Mouse (Mus musculus): ENCODE data around the gene Gp6.
"Not testable (repeated sequence)": the region's sequence is repeated elsewhere in the genome, so short reads cannot be mapped to it uniquely, and the experiment has no call there.

Gene Gp6

DNA sequence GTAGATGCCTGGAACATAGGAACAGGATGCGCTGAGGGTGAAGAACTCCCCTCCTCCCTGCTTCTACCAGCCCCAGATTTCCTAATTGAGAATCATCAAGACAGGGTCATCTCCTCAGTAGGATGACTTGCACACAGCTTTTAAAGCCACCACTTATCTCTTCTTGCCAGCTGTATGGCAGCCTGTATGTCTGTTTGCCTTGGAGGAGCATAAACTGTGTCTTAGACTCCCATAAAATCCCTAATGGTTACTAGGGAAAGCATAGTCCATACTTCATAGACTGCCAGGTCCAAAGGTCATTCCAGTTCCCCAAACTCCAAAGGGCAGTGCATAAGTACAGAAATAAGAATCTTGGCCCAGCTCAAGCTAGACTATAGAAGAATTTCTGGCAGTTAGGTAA lies at the start of gene Gp6:
Gp6 (minus strand) TSS at position 15 of the 400 bp plus-strand sequence.
- no peak for DNase-seq (ENCODE audit: low spot score in 2 of 2)

DNA sequence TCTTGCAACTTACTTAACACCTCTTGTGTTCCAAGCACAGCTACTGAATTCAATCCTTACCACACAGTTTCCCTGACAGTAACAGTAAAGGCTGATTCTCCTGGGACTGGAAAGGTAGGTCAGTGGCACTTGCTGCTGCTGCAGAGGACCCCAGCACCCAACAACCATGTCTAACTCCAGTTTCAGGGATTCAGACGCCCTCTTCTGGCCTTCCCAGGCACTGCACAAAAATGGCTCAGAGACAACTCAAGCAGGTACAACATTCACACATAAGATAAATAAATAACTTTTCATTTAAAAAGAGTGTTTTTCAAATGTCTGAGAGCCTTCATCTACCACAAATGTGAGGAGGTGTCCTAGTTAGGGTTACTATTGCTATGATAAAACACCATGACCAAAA lies 49.6 kb upstream of the Gp6 start:
- DNase-seq (ENCODE audit: low spot score in 2 of 2), result no peak

DNA sequence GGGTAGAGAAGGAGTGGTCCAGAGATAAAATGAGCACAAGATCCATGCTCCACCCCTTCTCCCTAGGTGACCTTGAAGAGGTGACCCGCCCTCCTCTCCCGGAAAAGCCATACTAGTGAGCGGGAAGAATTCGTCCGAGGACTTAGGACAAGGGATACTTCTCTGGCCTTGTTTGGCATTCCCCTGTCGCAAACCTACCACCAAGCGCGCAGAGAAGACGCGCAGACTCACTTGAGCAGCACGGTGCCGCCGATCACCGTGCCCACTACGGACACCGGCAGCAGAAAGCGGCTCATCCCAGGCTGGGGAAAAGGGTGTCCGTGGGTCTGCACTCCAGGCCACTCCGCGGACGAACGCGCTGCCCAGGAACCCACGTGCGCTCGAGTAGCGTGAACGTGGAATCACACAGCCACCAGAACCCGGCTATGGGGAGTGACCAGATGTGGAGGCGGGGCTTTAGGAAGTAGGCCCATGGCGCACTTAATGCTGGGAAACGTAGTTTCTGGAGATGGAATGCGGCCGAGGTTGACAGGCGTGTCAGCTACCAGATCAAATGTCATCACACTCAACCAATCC lies 47.8 kb upstream of the Gp6 start, which contains the start of gene Rdh13:
Rdh13 (minus strand) TSS at position 434 of the 576 bp plus-strand sequence.
- DNase-seq (ENCODE audit: low spot score in 2 of 2), result peak; percentile 81 to 92

DNA sequence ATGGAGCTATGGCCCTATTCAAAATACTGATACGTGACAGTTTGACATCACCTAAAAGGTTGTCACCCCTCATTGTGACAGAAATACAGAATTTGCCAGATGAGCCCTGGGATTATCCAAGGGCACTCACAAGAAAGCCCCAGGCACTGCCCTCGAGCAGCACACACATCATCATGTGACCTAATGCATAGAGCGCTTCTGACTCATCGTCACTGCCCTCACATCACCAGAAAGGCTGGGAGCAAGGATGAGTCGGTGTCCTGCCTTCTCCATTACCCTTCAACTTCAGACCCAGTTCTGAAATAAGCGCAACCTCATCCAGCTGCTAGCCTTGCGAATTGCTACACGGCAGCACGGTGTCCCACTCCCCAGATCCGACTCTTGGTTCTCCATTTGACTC lies 43.0 kb upstream of the Gp6 start:
- DNase-seq (ENCODE audit: low spot score in 2 of 2), result no peak

DNA sequence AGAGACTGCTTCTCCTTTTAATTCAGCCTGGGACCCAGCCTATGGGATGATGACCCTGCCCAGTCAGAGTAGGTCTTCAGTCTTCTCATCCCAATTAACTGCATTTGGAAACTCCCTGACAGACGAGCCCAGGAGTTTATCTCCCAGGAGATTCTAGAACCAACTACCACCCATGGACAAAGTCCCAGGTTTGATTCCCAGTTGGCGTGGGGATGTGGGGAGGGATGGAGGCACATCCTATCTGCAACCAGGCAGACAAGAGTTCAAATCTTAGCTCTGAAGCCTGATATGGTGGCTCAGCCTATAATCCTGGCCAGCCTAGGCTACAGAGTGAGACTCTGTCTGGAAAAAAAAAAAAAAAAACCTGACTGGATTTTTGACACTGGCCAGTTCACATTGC lies 40.2 kb upstream of the Gp6 start:
- no peak for DNase-seq (ENCODE audit: low spot score in 2 of 2)

DNA sequence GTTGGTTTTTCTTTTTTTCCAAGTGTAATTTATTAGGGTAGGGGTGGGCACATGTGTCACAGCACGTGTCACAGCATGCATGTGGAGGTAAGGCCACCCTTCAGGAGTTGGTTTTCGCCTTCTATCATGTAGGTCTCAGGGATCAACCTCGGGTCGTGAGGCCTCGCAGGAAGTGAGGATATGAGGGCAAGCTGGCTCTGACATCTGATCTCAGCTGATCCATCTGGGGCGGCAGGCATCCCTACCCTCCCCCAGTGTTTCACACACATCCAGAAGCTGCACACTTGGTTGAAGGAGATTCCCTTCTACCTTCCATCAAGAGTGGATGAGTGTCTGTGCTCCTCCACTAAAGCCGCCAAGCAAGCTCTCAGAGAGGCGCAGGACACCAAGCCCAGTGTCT lies 34.5 kb upstream of the Gp6 start:
- no peak for DNase-seq (ENCODE audit: low spot score in 2 of 2)

DNA sequence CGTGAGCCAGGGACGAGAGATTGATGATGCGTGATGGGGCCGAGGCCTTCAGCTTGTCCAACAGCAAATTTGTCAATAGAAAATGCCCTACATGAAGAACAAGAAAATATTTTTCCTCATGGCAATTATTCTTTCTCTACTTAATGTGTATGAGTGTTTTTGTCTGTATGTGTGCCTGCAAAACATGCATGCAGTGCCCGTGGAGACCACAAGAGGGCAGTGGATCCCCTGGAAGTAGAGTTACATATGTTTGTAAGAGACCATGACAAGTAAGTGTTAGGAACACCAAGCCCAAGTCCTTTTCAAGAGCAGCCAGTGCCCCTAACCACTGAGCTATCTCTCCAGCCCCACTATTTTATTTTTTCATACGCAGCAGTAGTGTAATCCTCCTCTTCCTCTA lies 34.0 kb upstream of the Gp6 start:
- DNase-seq (ENCODE audit: low spot score in 2 of 2), result peak in 1 of 2 experiments; percentile 74

DNA sequence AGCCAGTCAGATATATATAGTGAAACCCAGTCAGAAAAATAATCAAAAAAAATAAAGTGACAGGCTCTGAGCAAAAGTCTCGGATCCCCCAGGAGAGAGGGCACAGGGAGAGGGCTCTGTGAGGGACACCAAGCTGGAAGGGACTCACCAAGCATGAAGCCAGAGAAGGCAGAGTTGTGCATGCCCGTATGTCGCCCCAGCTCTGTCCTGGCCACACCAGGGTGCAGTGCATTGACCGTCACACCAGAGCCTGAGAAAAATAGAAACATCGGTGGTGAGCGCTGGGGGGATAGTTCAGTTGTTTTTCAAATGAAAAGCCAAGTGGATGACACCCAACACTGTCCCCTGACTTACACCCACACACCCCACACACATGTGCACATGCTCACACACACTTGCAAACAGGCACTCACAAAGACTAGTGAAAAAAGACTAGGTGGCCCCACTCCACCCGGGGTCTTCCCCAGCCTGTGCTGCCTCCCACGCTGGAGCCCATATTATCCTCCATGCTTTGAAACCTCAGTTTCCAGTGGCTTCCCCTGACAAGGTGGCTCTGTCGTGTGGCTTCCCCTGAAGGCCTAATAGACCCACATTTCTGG lies 32.8 kb upstream of the Gp6 start:
- DNase-seq (ENCODE audit: low spot score in 2 of 2), result no peak

DNA sequence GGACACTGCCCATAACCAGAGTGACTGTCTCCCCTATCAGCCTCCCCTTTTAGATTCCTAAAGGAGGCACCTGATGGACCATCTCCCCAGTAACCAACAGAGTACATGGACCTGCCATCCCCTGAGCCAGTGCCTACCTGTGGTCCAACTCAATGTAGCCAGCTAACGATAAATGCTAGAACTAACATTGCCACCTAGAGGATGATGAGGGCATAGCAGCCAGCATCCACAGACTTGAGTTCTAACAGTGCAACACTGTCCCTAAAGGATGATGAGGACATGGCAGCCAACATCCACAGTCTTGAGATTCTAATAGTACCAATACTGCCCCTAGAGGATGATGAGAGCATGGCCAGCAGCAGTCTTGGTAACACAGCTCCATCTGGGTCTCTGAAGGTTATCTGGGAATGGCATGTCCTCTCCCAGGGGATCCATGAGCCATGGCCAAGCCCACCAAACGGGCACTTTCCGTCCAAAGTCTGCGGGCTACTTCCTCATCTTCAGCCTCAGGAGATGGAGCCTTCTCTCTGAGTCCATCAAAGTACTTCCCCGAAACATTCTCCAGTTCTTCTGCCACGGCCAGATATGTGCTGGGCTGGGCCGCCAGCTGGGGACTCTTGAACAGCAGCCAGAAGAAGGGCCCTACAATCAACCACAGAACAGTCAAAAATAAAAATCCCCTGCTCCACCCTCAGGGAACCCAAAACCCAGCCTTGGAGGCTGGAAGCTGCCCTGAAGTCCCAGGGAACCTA lies 29.8 kb upstream of the Gp6 start:
- DNase-seq (ENCODE audit: low spot score in 2 of 2), result peak; percentile 74 to 97

DNA sequence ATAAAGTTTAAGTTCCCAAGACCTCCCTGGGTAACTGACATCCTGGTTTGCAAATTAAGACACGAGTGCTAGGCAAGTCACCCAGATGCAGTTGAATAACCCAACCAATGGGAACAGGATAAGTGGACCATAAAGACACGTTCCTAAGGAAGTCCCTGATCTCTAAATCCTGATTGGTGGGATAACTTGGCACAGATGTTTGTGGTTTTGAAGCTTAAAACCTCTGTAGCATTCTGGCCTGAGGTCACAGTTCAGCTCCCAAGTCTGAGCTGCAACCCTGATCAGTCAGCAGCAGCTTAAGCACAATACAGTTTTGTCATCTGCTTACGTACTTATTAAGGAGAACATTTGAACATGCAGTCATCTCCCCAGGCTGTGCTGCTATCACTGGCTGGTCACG lies 22.7 kb upstream of the Gp6 start:
- DNase-seq (ENCODE audit: low spot score in 2 of 2), result no peak

DNA sequence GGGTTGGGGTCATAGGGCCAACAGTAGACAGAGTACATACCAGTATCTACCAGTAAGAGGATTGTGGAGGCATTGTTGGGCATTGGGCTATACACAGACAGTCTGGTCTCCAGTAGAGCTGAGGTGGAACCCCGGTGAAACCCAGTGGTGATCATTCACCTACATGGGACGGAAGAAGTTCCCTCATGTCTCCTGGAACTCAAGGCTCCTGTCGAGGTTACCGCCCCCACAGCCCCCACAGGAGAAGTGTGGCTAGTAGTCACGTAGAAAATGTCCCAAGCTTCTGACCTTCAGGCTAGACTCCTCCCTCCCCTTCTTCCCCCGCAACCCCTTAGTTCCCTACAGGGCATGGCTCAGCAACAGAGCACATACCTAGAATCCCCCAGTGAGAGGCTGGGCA lies 22.1 kb upstream of the Gp6 start:
- no peak for DNase-seq (ENCODE audit: low spot score in 2 of 2)

DNA sequence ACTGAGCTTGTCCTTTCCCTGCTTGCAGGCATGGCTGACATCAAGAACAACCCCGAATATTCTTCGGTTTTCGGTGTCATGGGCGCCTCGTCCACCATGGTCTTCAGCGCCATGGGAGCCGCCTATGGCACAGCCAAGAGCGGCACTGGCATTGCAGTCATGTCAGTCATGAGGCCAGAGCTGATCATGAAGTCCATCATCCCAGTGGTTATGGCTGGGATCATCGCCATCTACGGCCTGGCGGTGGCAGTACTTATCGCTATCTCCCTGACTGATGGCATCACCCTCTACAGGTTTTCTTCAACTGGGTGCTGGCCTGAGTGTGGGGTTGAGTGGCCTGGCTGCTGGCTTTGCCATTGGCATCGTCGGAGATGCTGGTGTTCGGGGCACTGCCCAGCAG lies 14.9 kb upstream of the Gp6 start:
- DNase-seq (ENCODE audit: low spot score in 2 of 2), result not testable (repeated sequence)

DNA sequence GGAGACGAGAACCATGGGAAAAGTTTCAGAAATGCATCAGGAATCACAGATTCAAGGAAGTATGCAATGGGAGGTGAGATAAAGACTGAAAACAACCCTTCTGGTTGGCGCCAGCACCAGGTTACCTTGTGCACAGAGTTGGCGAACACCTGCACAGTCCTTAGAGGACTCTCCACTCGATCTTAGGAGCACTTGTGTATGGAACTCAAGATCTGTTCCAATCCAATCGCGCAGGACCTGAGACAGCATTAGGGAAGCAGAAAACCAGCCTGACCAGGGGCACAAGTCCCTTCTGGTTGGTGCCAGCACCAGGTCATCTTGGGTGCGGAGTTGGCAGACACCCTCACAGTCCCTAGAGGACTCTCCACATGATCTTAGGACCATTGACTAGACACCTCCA lies 24.0 kb downstream of the Gp6 start:
- no peak for DNase-seq (ENCODE audit: low spot score in 2 of 2)

DNA sequence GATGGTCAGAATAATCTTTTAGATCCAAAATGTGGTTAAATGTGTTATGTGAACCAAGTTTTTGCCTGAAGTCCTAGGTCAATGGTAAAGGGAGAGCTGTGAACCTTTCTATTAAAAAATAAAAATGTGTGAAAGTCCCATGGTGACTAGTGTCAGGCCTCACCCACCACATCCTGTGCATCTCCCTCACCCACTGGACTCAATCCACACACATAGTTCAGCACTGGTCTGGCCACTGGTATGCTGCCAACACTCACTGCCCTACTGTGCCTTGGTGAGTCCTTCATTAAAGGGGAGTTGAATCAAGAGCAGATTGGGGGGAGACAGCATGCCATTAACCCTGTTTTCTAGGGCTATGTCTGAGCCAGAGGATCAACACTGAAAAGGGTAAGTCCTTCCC lies 60.0 kb downstream of the Gp6 start, which contains the start of gene Ncr1:
Ncr1 (plus strand) TSS at position 216 of the 400 bp plus-strand sequence.
- DNase-seq (ENCODE audit: low spot score in 2 of 2), result no peak

DNA sequence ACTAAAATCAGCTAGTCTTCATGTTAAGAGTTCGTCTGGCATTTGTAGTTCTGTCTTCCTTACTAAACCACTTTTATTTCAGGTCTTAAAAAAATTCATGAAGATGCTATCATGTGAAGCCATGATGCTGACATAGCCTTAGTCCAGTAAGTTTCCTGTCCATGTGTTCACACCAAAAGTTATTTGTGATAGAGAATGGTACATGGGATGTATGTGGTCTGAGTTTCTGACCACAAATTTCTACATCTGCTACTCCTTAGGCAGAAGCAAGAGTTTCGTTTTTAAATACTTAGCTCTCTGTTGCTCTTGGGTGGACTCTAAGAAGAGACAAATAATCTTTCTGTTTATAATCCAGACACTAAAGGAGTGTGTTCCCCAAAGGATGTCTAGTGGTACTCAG lies 74.2 kb downstream of the Gp6 start:
- no peak for DNase-seq (ENCODE audit: low spot score in 2 of 2)

Data from left cerebral cortex, adult 9 months (tissue).